Mouse (Mus musculus): ENCODE data around the gene Rnf5.

Gene Rnf5

GRCm38 (mm10) chr17:34603375-34604060 is at the start of gene Rnf5:
Rnf5 (minus strand) TSS chr17:34603690.
- DNase-seq (ENCODE audit: low read depth): peak; percentile 100

- no peak for DNase-seq (ENCODE audit: low read depth)
Measured at GRCm38 (mm10) chr17:34652985-34653384, 49.5 kb upstream of the Rnf5 start.

- DNase-seq (ENCODE audit: low read depth): no peak
Measured at GRCm38 (mm10) chr17:34652546-34652945, 49.1 kb upstream of the Rnf5 start.

GRCm38 (mm10) chr17:34651507-34652221 is 48.2 kb upstream of the Rnf5 start:
- DNase-seq (ENCODE audit: low read depth): peak; percentile 36

GRCm38 (mm10) chr17:34650781-34651180 is 47.3 kb upstream of the Rnf5 start:
- no peak for DNase-seq (ENCODE audit: low read depth)

GRCm38 (mm10) chr17:34649106-34649864 is 45.8 kb upstream of the Rnf5 start:
- DNase-seq (ENCODE audit: low read depth): no peak

- DNase-seq (ENCODE audit: low read depth): no peak
Measured at GRCm38 (mm10) chr17:34648141-34648890, 44.8 kb upstream of the Rnf5 start.

- peak; percentile 98 for DNase-seq (ENCODE audit: low read depth)
Measured at GRCm38 (mm10) chr17:34646906-34647787, 43.7 kb upstream of the Rnf5 start, which contains the start of gene Atf6b. Atf6b (plus strand) TSS chr17:34647146.

DNA sequence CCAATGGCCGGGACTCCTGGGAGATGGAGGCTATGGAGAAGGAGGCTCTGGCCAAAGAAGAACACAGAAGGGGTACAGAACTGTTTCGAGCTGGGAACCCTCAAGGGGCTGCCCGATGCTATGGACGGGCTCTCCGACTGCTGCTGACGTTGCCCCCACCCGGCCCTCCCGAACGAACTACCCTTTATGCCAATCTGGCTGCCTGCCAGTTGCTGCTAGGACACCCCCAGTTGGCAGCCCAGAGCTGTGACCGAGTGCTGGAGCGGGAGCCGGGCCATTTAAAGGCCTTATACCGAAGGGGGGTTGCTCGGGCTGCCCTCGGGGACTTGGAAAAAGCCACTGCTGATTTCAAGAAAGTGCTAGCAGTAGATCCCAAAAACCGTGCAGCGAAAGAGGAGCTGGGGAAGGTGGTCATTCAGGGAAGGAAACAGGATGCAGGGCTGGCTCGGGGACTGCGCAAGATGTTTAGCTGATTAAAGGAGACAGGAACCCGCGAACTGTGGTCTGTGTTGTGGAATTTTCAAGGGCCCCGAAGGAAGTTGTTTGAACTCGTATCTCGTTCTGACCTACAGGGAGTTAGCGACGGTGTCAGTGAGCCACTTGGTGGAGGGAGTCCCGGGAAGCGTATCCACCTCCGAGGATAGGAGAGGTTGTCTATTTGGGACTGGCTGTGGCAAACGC is 42.5 kb upstream of the Rnf5 start:
- DNase-seq (ENCODE audit: low read depth): peak; percentile 32

DNA sequence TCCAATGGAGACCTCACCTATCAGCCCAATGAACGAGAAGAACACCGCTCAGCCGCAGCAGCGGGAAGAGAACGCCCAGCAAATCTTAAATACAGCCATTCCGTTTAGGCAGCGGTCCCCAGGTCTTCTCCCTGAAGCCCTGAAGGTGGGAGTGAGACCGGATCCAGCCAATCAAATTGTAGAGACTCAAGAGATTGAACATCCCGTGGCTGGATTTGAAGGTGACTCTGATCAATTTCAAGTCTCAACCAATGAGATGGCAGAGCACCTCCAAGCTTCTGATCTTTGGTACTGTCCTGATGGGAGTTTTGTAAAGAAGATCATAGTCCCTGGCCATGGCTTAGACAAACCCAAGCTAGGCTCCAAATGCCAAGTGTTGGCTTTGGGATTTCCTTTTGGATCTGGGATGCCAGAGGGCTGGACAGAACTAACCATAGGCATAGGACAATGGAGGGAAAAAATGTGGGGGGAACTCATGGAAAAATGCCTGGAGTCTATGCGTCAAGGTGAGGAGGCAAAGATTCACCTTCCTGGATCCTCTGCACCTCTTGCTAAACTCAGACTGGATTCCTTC is 41.9 kb upstream of the Rnf5 start:
- peak; percentile 28 for DNase-seq (ENCODE audit: low read depth)

DNA sequence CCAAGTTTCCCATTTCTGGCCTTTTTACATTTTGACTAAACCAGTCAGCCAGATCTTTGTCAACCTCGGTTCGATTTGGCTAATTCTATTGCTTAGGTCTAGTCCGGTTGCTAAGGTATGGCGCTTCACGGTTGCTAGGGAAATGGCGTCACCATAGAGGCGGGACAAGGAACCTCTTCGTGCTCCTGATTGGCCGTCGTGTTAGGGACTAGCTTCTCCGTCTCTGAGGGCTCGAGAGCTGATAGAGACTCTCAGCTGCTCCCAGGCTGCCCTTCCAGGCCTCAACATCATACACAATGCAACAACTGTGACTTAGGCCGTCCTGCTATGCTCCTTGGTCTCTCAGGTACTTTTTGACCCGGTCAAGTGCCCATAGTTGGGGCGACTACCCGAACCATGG is 41.1 kb upstream of the Rnf5 start, which contains the start of gene Fkbpl:
TSS of gene Fkbpl (plus strand) at position 157 of the 400 bp plus-strand sequence.
- peak; percentile 99 for DNase-seq (ENCODE audit: low read depth)

DNA sequence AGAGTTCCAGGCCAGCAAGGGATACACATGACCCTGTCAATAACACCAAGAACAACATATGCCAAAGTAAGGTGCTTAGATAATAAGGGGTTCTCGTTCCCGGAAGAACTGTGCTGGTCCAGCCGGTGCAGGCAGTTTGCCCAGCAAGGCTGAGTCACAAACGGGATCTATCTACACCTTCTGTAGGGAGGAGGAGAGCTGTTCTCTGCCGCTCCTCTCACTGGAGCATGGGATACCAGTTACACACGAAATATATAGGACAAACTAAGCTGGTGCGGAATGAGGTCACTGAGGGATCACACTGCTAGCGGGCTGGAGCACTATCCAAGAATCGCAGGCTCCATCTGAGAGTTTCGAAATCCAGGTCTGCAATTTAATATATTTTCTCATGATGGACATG is 40.5 kb upstream of the Rnf5 start:
- DNase-seq (ENCODE audit: low read depth): no peak

DNA sequence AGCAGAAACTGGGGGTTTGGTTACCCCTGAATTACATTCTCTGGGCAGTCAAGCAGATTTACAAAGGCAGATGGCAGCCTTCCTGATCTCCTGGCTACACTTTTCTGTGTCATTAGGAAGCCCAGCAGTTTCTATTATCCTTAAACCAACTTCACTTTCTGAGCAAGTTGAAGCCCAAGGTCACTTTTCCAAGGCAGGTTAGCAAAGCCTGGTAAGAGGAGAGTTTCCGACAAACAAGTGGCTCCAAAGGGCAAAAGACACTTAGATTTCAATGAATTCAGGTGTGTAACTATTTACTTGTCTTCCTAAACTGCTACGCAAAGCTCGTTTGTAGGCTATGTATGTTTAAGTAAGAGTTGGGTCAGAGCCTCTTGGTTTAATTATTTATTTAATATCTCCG is 39.9 kb upstream of the Rnf5 start:
- DNase-seq (ENCODE audit: low read depth): no peak

DNA sequence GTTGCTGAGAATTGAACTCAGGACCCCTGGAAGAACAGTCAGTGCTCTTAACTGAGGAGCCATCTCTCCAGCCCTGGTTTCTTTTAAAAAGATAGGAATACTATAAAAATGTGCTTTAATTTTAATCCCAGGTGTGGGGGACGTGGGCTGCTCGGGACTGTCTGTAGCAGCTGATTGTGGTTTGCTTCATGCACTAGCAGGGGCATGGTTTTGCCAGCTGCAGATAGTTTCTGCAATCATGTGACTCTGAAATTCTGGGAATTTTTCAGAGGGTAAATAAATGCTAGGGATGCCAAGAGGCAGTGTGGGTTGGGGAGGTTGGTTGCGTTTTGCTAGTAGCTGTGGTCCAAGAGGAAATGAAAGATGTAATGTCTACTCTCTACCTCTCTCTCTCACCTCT is 38.5 kb upstream of the Rnf5 start:
- no peak for DNase-seq (ENCODE audit: low read depth)

DNA sequence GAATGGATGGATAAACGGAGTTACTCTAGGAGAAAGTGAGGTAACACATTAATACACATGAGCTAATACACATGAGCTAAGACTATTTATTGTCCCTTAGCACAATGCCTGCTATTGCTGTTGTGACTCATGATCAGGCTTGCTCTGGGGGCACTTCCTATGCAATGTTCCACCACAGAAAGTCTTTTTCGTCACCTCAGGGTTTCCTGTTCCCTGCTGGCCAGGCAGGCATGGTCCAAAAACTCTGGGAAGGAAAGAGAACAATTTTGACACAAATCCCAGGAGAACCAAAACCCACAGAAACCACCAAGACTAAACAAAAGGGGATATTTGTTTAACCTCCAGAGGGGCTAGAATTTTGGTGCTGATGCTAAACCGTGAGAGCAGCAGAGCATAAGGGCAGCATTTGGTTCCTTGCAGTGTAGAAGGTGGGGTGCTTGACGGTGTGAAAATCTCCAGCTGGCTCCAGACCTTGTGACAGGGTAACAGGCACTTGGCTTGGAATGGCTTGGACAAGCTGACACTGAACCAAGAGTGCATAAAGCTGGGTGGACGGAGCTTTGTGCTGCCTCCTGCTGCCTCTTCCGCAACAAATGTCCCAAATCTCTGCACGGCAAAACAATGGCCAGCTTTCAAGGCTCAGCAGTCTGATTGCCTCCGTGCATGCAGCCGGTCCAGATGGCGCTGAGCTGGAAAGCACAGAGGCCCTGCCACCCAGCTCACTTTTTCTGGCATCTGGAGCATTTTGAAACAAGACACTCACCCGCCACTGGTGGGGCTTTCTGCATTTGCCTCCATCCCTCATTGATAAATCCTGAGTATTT is 37.5 kb upstream of the Rnf5 start:
- DNase-seq (ENCODE audit: low read depth): no peak

GRCm38 (mm10) chr17:34639461-34640255 is 36.2 kb upstream of the Rnf5 start:
- no peak for DNase-seq (ENCODE audit: low read depth)

- DNase-seq (ENCODE audit: low read depth): no peak
Measured at GRCm38 (mm10) chr17:34637459-34637858, 34.0 kb upstream of the Rnf5 start.

- no peak for DNase-seq (ENCODE audit: low read depth)
Measured at GRCm38 (mm10) chr17:34635671-34636070, 32.2 kb upstream of the Rnf5 start.

Data from induced T-regulatory cell, adult 2 months (primary cell).